Mouse (Mus musculus): ENCODE data around the gene Foxn3.

Gene Foxn3

DNA sequence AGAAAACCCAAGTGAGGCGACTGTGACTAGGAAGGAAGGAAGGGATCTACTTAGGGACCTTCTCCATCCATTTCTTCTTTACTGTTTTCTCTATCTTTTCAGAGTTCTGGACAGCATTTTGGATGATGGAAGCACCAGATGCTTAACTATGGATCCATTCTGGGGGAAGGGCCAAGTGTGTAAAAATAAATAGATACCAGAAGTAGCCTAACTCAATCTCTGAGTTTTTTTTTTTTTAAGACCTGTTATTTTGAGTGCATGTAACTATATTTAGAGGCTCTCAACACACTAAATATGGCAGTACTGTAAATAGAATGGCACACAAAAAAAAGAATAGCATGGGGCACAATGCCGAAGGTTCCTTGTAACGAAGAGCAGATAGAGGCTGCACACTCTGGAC lies 381.0 kb downstream of the Foxn3 start:
- no peak for DNase-seq (ENCODE audit: low spot score in 2 of 2)

DNA sequence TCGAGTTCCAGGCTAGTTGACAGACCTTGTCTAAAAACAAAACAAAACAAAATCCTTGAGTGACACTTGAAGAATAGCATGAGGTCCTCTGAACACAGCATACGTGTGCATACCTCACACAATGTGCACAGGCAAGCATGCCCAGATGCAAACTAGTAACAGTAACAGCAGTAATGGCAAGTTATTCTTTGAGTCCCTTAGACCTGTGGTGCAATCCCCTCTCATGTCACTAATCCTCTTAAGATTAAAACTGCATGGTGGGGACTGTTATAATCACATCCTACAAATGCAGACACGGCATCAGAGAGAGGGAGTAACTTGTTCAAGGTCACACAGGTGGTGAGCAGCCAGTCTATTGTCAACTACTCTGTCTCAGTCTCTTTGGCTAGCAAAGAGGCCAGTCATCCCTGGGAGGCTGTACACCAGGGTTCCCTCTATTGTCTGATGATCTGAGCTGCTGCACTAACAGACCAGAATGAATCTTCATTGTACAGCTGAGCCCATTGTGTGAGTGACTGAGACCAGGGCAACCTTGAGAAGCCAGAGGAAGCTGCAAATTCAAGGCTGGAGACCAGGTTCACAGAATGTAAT lies 383.1 kb downstream of the Foxn3 start:
- DNase-seq (ENCODE audit: low spot score in 2 of 2) = no peak

DNA sequence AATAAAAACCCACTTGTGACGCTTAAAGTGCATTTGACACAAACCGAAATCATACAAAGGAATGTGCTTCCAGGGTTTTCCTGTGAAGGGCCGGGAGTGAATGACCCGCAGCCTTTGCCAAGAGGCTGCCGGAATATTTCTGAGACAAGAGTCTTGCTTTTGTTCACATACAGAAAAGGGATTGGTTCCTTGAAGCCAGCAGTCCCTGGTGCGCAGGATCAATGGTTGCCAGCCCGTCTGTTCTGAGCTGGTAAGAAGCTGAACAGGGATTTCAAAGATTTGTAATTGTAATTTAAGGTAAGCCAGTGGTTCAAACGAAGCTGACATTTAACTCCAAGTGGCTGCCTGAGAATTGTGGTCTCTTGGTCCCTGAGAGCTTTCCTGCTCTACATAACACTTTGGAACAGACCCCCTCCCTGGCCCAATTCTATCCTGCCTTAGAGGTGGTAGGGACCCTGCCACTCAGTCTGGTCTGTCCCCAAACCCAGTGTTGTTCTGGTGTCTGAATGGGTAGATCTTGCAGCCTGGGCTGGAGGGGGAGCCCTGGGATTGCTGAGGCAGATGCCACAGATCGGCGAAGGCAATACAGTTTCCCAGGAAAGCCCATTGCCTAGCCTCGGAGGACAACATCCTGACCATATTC lies 388.3 kb downstream of the Foxn3 start:
- no peak for DNase-seq (ENCODE audit: low spot score in 2 of 2)

DNA sequence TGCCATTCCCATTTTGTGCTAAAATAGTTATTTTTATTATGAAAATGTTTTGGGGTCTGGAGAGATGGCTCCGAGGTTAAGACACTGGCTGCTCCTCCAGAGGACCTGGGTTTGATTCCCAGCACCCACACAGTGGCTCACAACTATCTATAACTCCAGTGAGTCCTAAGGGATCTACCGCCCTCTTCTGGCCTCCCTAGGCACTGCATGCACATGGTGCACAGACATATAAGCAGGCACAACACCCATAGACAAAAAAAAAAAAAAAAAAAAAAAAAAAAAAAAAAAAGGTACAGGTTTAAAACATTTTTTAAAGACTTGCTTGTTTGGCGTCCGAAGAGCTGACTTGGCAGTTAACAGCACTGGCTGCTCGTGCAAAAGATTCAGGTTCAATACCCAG lies 391.2 kb downstream of the Foxn3 start:
- DNase-seq (ENCODE audit: low spot score in 2 of 2) = no peak

DNA sequence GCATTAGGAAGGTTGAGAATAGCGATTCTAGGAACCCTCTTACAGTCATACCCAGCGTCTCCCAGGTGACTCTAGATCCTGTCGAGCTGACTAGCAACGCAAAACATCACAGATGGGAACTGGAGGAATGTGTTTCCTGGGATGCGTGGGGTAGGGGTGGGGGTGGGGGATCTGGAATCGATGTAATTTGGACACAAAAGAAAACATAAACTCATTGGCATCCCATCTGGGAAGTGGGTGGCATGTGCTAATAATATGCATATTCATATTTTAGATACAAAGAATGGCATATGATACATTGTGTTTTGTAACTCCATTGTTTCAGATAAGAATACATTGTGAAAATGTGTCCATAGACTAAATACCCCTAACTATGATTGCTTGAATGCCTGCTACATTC lies 393.5 kb downstream of the Foxn3 start:
- DNase-seq (ENCODE audit: low spot score in 2 of 2) = no peak

DNA sequence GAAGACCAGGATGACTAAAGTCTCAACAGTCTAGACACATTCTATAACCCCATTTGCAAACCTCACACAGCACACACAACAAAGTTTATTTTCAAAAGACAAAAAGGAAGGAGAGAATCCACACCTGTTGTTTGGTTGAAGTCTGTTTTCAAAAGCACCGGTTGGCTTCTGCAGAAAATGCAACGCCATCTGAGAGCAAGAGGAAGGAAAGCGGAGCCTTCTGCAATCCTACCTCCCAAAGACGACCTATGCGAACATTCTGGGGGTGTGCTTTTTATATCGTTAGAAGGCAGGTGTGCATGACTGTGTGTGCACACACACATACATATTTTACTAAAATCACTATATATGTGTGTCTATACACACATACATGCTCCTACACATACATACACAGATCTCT lies 397.3 kb downstream of the Foxn3 start:
- DNase-seq (ENCODE audit: low spot score in 2 of 2) = no peak

DNA sequence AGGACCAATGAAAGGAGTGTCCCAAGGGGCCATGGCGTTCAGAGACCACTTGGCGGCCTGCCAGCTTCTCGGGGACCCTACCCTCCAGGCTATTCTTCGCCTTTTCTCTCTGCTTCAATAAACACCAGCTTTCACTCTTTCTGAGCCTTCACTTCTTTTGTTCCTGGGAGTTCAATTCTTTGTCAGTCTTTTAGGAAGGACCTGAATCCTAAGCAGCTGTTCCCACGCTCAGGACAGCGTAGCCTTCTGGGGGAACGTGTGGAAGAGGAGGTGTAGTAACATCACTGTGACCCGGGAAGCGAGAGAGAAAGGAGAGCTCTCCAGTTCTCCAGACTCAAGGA lies 400.1 kb downstream of the Foxn3 start:
- DNase-seq (ENCODE audit: low spot score in 2 of 2) = no peak

DNA sequence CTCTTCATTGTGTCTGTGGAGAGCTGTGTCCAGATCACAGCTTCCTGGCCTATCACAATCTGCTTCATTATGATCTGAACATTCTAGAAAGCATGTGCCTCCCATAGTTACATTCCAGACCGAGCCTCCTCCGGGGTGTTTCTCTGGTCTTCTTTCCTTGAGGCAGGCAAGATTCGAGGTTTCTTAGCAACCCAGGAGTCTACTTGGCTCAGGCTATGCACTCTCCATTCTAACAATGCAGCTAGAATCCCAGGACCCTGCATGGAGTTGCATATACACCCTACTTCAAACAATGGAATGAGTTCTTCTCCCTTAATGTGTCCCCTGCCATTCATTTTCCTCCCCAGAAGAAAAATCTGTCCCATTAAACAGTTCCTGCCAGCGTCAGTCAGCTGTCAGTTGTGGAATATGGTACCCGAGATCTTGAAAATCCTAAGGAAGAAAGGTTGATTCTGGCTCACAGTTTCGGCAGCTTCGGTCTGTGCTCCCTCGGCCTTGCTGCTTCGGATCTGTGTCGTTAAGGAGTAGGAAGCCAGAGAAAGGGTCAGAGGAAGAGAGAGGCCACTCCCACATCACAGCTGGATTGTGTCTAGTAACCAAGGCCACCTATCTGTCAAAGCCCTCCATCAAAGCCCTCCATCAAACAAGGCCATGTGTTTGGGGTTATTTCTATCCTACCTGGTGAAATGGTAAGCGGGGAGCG lies 400.6 kb downstream of the Foxn3 start:
- no peak for DNase-seq (ENCODE audit: low spot score in 2 of 2)

DNA sequence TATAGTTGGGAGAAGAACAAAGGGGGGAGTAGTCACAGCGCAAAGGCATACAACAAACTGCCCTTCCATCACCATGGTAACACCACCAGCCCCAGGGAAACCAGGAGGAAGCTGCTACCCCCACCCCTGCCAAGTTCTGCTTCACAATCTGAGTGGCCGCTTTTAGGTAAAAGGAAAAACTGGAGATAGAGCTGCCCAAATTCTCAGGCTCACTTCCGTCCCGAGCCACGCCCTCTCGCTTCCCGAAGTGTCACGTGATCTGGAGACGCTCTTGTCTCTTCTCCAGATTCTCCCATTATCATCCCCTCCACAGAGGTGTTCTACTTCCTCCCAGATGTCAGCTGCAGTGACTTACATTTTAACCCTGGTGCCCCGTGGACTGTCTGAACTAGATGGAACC lies 401.2 kb downstream of the Foxn3 start:
- peak; percentile 32 to 33 for DNase-seq (ENCODE audit: low spot score in 2 of 2)

DNA sequence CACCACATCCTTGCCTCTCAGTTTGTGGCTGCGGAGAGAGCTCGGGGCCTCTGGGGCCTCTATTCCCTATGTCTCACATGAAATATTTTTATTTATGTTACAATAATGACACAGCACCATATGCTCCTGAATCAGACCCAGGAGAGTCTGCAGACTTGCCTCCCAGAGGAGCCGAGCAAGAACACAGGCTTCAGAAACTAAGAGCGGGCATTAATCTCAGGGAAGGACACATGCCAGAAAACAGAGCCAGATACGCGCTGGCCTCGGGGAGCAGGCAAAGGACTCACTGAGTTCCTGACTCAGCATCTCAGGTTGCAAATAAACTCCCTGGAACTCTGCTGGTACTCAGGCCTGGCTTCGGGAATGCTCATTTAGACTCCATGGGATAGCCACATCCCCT lies 403.3 kb downstream of the Foxn3 start:
- DNase-seq (ENCODE audit: low spot score in 2 of 2) = no peak

DNA sequence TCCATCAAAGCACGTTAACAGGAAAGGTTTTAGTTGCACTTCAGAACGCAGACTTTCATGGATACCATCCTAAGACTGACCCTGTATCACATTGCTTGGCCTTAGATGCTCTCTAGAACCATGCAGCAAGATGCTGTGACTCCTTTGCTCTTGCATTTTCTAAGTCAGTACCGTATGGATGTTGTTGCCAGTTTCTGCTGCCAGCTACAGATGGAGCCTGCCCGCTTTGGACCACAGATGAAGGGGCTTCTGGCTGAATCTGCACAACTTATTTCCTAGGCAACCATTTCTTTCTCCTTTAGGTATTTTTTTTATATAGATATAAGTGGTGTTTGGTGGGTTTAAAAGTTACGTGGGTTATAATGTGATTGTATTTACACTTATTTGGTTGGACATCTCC lies 407.5 kb downstream of the Foxn3 start:
- no peak for DNase-seq (ENCODE audit: low spot score in 2 of 2)

DNA sequence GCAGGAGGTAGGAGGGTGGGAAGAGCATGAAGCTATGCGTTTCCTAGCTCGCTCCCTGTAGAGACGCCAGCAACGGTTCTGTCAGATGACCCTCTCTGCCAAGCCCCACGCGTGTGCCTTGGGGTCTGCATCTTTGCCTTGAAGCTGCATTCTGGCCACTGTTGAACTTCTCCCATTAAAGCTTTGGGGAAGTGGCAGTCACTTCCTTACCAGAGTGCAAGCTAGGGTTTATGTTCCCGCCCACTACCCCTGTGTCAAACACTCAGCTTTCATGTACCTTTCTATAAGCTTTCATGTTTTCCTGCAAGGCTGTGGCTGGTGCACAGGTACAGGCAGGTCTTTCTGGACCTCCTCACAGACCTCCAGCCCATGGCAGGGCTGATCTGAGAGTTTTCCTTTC lies 409.2 kb downstream of the Foxn3 start:
- DNase-seq (ENCODE audit: low spot score in 2 of 2) = no peak

DNA sequence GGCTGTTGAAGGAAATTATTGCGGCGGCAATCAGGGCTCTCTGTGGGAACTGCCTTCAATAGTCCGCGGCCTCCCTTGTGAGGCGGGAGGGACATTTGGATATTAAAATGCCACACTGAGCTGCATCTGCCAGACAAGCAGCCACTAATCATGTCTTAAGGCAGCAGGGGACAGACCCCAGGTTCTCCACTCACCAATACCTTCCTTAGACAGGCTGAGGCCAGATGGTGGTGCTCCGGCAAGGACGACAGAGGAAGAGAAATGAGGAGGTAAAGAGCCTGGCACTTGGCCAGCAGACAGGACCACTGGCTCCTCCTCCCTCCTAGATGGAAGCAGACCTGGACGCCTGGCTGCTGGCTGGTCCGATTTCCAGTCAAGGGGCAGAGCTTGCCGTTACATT lies 409.7 kb downstream of the Foxn3 start:
- DNase-seq (ENCODE audit: low spot score in 2 of 2) = no peak

DNA sequence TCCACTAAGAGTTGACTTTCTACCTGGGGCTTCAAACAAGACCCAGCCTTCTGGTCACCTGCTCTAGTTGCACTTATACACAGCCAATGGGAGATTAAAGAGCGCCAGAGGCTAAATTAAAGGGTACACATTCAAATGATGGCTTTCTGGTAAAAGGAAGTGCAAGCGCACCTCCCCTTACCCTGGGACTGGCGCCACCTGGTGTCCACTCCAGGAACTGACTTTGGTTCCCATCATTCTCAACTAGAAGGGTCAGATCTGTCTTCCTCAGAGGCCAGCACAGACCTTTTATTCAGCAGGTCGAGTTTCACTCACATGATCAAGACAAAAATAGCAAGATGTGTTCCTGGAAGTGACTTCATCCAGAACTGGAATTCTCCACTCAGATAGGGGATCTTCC lies 413.3 kb downstream of the Foxn3 start:
- no peak for DNase-seq (ENCODE audit: low spot score in 2 of 2)

DNA sequence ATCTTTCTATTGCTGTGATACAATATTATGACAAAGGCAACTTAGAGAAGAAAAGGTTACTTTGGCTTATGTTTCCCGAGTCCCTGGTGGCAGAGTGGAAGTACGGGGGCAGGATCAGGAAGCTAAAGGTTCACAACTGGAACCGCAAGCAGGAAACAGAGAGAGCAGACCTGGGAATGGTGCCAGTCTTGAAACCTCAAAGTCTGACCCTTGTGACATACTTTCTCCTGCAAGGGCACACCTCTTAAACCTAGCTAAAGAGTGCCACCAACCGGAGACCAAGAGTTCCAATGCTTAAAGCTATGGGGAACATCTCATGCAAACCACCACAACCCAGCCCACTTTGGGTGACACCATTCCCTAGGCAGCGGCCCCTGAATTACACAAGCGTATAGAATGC lies 414.2 kb downstream of the Foxn3 start:
- no peak for DNase-seq (ENCODE audit: low spot score in 2 of 2)

Measured in right cerebral cortex, postnatal 36 days (tissue).